Mouse (Mus musculus) inflammation-experienced regulatory T-cells, adult 6 months (primary cell): ENCODE measurements at regions not wholly inside any gene's neighbourhood (a gene's known extent, or its start where the extent isn't known, plus 50 kb on each side); places are given as distances from the start of the nearest gene placed in this dataset.

Experiments used
- ATAC-seq: one replicate; pipeline ENCODE4 v1.8.0; 2017

- ATAC-seq, result no peak
Observed at GRCm38 (mm10) chr10:16438414-16438813, 1284.6 kb upstream of the Cited2 start.

GRCm38 (mm10) chr10:16440932-16441640 lies 1281.9 kb upstream of the Cited2 start:
- ATAC-seq, result no peak

DNA sequence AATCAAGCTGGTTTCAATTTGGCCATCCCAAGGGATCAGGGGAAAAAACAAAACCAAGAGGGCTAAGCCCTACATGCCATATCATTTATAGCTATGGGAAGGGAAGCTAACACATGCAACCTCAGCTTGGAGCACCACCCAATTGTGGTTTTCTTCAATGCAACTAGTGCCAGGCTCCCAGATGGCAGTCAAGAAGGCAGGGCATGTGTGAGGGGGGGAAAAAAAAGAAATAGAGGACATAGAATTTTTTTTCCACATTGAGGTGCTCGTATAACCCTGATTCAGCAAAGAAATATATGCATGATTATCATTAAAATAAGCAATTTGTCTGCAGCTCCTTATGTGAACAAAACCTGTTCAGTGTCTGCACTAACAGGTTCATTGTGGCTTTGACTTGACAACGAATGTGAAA lies 1281.4 kb upstream of the Cited2 start:
- ATAC-seq, result no peak

DNA sequence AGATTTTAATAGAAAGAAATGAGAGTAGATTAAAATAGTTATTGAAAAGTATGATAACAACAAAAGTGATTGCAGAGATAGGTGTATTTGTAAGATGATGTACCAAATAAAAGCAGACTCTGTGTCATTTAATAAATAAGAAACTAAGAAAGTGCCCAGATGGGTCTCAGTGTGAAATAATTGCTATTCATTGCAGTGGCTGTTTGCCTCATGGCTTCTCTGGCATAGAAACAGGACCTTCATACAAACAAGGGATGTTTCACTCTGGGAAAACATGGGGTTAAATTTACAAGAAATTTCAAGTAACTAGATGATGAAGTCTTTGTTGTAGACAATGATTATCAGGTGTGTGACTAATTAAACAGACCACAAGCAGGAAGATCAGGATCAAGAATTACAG lies 1279.1 kb upstream of the Cited2 start:
- ATAC-seq, result no peak

DNA sequence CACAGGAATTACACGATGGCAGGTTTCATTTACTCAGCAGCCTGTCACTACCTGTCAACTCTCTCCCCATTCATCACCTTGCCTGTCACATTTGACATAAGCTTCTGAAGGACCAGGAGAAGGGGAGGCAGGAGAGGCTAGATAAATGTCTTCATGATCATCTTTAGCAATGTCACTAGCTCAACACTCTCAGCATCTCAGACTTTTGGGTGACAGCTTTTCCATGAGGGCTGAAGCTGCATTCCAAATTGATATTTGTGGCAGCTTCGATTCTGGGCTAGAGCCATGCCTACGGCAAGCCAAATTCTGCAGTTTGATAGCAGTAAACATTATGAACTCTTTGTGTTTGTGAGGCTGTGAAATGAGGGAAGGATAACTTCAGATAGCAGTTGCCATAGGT lies 1255.1 kb upstream of the Cited2 start:
- ATAC-seq, result no peak

- no peak for ATAC-seq
Observed at GRCm38 (mm10) chr10:16469711-16470110, 1253.3 kb upstream of the Cited2 start.

DNA sequence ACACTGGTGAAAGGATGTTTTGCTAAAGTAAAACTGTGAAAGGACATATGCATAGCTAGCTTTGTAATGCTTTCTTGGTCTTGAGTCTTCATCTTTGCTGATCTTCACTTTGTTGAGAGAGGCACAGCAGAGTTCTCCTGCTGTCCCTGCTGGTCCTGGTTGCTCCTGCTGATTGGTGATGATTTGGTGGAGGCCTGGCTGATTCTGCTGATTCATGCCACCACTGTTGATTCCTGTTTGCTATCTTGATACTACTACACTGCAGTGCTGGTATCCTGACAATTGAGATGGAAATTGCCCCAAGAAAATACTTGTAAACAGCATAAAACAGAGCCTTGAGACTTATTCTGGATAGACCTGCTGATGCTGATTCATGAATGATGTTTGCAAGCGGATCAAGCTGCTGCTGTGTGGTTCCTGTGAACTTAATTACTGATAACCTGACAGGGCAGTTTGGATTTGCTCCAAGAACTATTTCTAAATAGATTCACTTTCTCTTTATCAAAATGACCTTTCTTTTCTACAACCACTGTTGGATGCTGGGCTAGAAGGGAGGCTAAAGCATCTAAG lies 1249.0 kb upstream of the Cited2 start:
- ATAC-seq, result no peak

DNA sequence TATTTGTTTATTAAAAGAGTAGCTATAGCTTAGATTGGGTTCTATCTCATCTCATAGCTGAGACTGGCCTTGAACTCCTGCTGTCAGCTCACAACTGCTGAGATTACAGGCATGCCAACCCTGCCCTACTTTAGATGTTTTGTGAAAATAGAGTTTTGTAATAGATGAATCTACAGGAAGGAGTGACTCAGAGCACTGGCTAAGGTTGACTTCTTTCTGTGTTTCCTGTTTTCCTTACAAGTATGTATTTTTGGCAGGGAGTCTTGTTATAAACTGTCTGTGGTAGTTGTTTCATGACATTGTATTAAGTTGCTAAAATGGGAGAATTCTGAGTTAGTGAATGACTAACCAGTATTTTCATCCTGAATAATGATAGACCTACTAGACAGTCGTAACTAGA lies 1224.4 kb upstream of the Cited2 start:
- ATAC-seq, result no peak

DNA sequence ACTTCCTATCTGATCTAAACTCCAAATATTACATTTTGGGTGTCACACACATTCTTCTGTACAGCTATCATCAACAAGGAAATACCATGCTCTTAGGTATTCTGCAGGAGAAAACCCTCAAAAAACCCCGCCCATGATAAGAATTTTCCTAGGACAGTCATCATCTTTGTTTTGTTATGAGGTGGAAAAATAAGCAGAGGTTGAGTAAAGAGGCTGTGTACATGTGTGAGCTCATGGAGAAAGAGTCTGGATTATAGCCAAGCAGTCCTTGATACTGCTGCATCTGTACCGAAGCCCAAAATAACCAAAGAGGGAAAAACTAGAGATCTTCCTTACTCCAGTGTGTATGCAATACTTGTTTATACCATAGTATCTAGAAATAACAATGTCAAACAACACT lies 1215.3 kb upstream of the Cited2 start:
- no peak for ATAC-seq

DNA sequence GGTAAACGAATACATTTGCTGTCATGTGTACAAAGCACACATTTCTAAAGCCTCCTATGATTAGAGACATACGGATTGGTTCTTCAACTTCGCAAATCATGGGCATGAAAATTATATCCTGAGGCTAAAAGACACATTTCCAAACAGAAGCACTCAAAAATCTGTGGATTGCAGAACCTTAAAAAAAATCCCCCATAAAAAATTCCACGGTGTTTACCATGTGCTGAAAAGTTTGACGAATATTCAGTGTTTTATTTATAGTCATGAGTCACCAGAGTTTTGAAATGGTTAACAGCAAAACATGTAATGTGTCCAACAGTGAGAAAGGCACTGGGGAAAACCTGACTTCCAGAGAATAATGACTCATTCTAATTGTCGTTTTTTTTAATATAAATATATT lies 1214.9 kb upstream of the Cited2 start:
- no peak for ATAC-seq

DNA sequence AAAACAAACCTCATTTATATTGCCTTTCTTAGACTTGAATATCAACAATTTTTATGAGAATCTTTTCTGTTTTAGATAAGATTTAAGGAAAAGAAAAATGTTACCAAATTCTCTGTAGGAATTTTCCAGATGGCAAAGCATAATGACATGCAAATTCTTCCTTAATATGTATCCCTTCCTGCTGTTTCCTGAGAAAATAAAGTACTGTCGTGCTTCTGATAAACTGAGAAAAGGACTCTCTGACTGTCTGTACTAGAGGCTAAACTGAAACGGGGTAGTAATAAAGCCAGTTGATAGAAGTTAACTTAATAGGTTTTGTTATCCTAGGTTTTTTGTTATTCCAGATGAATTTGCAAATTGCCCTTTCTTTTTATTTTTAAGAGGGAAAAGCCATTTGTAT lies 1208.4 kb upstream of the Cited2 start:
- no peak for ATAC-seq

DNA sequence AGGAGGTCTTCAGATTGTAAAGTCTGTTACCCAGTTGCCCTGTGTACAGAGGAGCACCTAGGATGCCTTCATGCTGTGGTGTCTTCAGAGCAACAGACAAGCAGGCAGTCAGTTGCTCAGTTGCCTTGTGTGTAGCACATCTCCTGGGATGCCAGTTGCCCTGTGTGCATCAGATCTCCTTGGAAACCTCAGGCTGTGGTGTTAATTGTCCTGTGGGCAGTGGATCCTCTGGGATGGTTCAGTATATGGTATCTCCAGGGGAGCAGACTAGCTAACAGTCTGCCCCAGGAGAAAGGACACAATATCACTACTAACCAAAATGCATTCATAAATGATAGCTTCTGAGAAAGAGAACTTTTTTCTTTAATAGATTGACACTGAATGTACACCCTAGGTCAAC lies 1201.1 kb upstream of the Cited2 start:
- no peak for ATAC-seq

GRCm38 (mm10) chr10:16524101-16524500 lies 1198.9 kb upstream of the Cited2 start:
- ATAC-seq, result no peak

DNA sequence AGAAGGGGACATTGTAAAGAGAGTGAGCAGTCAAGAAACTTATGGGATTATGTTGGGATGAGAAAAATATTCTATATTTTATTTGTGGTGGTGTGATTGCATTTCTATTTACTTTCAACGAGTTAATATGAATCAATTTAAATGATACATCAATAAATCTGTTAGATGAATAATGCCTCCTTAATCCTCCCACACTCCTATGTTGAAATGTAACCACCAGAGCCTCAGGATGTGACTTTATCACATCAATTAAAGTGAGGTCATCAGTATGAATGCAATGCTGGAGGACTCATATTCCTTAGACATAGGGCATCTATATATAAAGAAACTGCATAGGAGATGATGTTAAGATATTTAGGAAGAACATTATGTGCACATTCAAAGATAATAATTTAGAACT lies 1195.3 kb upstream of the Cited2 start:
- ATAC-seq, result no peak

DNA sequence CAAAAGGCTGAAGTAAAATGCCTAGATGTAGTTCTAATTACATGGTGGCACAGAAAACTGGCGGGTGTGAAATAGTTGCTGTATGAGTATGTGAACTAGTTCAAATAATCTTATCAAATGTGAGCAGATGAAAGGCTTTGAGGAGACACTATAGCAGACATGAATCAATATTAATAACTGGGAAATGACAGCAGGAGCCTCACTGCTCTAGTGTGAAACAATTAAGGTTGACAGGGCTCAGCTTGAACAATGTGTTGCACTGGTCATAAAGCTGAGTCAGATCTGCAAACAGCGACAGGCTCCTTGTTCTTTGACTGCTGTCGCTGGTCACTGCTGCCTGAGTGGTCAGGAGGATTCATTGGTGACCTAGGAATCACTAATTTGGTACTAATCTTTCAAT lies 1185.4 kb upstream of the Cited2 start:
- no peak for ATAC-seq

- no peak for ATAC-seq
Observed at GRCm38 (mm10) chr10:16538379-16538778, 1184.6 kb upstream of the Cited2 start.

DNA sequence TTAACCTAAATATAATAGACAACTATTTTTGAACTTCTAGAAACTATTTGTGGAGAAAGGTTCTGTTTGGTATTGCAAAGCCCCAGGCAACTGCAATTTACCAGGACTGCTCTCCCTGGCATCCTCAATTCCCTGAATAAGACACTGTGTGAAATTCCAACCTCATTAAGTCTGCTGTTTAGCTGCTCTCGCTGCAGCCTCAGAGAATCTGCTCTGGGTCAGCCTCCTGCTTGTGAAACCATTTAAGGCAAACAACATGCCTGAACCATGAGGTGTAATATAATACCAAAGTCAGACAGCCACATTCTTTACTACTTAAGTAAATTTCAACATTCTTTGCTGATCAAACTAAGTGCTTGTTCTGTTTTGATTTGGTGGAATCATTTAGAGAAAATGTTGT lies 1177.6 kb upstream of the Cited2 start:
- ATAC-seq, result no peak

GRCm38 (mm10) chr10:16552861-16553635 lies 1170.0 kb upstream of the Cited2 start:
- no peak for ATAC-seq

DNA sequence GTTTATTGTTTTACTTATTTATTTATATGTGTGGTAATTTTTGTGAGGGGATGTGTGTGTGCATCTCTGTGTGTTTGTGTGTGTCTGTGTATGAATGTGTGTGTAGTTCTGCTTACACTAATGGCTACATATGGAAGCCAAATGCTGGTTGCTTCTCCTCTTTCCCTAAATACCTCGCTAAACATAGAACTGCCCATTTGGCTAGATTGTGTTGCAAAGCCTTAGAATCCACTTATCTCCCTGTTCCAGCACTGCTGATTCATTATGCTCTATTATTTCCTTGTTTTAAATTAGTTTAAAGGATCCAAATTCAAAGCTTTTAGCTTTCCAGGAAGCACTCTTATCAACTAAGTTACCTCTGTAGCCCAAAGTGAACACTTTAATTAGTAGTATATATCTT lies 1148.5 kb upstream of the Cited2 start:
- no peak for ATAC-seq

DNA sequence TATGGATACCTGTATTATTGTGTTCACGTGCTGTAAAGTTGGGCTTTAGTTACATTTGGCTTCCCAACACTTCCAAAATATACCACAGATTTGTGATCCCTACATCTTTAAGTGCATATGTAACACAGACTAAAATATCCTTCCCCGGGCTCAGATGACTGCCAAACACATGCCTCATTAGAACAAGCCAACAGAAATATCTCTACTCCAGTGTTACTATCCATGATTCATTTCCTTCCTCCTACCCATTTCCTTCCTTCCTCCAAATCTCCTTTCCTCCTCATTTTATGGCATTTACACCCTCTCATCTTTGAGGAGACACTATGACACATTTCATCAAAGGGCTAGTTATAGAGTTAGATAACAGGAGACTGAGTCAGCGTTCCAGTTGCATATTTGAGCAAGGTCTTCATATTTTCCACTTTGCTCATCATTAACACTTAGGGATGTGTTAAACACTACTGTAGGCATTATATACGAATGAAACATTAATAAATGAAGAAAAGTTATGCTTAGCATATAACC lies 1144.4 kb upstream of the Cited2 start:
- ATAC-seq, result no peak

- ATAC-seq, result no peak
Observed at GRCm38 (mm10) chr10:16580200-16580599, 1142.8 kb upstream of the Cited2 start.

- no peak for ATAC-seq
Observed at GRCm38 (mm10) chr10:16588833-16589232, 1134.2 kb upstream of the Cited2 start.

GRCm38 (mm10) chr10:16589399-16589798 lies 1133.6 kb upstream of the Cited2 start:
- ATAC-seq, result no peak

DNA sequence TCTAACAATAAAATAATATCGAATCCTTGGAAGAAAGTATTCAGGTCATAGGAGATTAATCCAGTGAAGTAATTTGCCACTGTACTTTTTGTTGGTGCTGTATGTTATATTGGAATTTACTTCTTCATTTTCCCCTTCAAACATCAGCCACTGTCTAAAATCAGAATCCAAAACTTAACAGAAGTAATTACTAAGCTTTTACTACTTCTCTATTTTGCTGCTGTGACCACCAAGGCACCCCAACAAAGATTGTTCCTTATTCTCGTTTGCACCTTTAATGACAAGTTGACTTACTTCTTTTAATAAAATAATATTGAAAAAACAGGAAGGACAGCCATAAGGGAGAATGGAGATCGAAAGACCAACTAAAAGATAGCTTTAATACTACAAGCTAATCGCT lies 1130.1 kb upstream of the Cited2 start:
- no peak for ATAC-seq
